Mouse (Mus musculus): ENCODE measurements at regions not wholly inside any gene's neighbourhood (a gene's known extent, or its start where the extent isn't known, plus 50 kb on each side); places are given as distances from the start of the nearest gene placed in this dataset.

GRCm38 (mm10) chrX:68954687-68955086 lies 61.8 kb upstream of the Gm6812 start:
- DNase-seq = no peak
- intact Hi-C loops (cut with DNase I) = loop anchor here (5.0 kb wide), 1 partner anchor 1208 kb away; no protein-coding TSS in a partner anchor

- DNase-seq = no peak
- intact Hi-C loops (cut with DNase I) = loop anchor here (2.0 to 5.0 kb wide), 2 partner anchors 1209 to 1378 kb away; no protein-coding TSS in a partner anchor
These were observed 60.4 kb upstream of the Gm6812 start for GRCm38 (mm10) chrX:68953298-68953697.

- intact Hi-C loops (cut with DNase I) = loop anchor here (5.0 kb wide), 1 partner anchor 1212 kb away; no protein-coding TSS in a partner anchor
- DNase-seq = no peak
These were observed 57.9 kb upstream of the Gm6812 start for GRCm38 (mm10) chrX:68950730-68951129.

GRCm38 (mm10) chrX:68945741-68946140 lies 52.9 kb upstream of the Gm6812 start:
- DNase-seq = no peak
- intact Hi-C loops (cut with DNase I) = no loop called here

Measured in heart, postnatal 36 days (tissue).